Mouse (Mus musculus) spleen, adult 2 months (tissue): Measurements from ENCODE around the gene C130026I21Rik.
"Not testable (repeated sequence)": the region's sequence is repeated elsewhere in the genome, so short reads cannot be mapped to it uniquely, and the experiment has no call there.

Experiments used
- CTCF ChIP-seq: fragments of 200-500 bp; IDR thresholded peaks from 2 replicates; pipeline ENCODE4 v1.5.1; 2011; ENCODE audit warnings: mild to moderate bottlenecking, inconsistent platforms; ENCODE audit not compliant: insufficient read depth, insufficient read length, insufficient replicate concordance; ENCODE audit errors: extremely low read depth
- POLR2A ChIP-seq: fragments of 200-500 bp; IDR thresholded peaks from 2 replicates; pipeline ENCODE4 v1.6.1; 2011; ENCODE audit warnings: low read depth, low read length, inconsistent platforms

GRCm38 (mm10) chr1:85033616-85034015 lies 236.8 kb downstream of the C130026I21Rik start:
- TF ChIP-seq CTCF, POLR2A: not testable (repeated sequence)
